Mouse (Mus musculus): ENCODE measurements around the gene Eif3i. TPM values are rescaled to one million over a fixed set of nuclear protein-coding genes. Genes with fewer than 3 reads are reported as not detected.

Eif3i gene
- polyA plus RNA-seq, 1 experiment: 204 TPM

DNA sequence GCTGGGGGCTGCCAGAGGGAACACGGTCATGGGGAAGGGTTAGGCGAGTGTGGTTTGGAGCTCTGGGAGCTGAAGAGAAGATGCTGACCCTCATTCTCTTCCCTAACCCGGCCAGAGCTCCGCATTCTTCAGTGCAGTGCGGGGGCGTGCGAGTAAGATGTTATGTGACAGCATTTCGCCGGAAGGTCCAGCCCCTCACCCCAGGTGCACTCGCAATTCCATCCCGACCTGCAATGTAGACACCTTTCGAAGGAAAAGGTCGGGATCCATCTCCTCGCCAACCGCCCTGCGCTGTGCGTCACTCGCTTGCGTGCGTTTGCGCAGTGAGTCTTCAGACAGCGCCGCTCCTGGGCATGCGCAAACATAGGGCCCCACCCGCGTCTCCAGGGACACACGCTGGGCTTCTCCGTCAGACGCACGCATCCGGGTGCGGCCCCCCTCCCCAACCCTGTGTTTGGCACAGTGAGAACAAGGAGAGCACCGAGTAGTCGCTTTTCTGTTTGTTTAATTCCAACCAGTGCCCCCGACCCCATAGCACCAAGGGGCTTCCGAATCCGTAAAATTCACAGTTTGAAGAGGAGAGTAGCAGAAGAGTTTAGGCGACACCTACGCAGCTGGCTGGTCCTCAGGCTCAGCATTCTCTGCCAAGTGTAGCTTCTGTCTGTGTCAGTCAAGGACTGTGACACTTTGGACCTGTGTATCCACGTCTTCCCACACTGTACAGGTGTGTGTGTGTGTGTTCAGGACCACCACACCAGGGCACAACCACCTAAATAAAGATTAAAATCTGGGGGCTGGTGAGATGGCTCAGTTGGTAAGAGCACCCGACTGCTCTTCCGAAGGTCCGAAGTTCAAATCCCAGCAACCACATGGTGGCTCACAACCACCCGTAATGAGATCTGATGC, 18.6 kb upstream of the Eif3i start, which contains the start of gene Iqcc:
Iqcc (minus strand) TSS at position 314 of the 906 bp plus-strand sequence.
- Histone ChIP-seq H3K4me1 (ENCODE audit: control insufficient read depth, insufficient read depth, low read length) (peaks cover 23% of the 10 kb centered on the region), H3K27me3 (ENCODE audit: control insufficient read depth, insufficient read depth, low read length) (no peaks in the 10 kb centered on the region), H3K27ac (ENCODE audit: control insufficient read depth, insufficient read depth, low read depth, low read length) (peak within 1 kb of the TSS; percentile 93), H3K36me3 (ENCODE audit: control insufficient read depth, insufficient read depth, low read length) (no peaks in the 10 kb centered on the region; the same call in 1 of the 2 replicates), H3K4me3 (ENCODE audit: control insufficient read depth, low read depth, low read length) (peak within 1 kb of the TSS; percentile 92)
- TF ChIP-seq CTCF (IDR thresholded peaks at IDR 0.05; ENCODE audit: control insufficient read depth, insufficient read depth, insufficient replicate concordance, low read depth, low read length) (no peak), POLR2A (IDR thresholded peaks at IDR 0.05; ENCODE audit: control insufficient read depth, low read depth, low read length) (peak; percentile 99)

DNA sequence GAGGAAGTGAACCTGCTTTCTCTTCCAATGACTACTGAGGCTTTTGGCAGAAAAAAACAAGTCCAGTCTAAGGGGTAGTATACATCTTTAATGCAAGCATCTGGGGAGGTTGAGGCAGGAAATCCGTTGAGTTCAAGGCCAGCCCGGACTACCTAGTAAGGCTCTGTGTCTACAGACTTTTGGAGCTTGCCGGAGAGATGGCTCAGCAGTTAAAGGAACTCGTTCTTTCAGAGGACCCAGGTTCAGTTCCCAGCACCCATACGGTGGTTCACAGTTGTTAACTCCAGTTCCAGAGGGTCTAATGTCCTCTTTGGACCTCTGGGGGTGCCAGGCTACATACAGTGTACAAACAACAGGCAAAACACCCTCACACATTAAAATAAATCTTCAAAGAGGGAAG, 17.6 kb upstream of the Eif3i start:
- Histone ChIP-seq H3K27me3 (ENCODE audit: control insufficient read depth, insufficient read depth, low read length) (no peaks in the 10 kb centered on the region), H3K4me3 (ENCODE audit: control insufficient read depth, low read depth, low read length) (peak overlapping the region; percentile 92), H3K36me3 (ENCODE audit: control insufficient read depth, insufficient read depth, low read length) (no peaks in the 10 kb centered on the region; the same call in 1 of the 2 replicates), H3K27ac (ENCODE audit: control insufficient read depth, insufficient read depth, low read depth, low read length) (peak overlapping the region; percentile 93), H3K4me1 (ENCODE audit: control insufficient read depth, insufficient read depth, low read length) (peaks cover 20% of the 10 kb centered on the region)
- TF ChIP-seq CTCF (IDR thresholded peaks at IDR 0.05; ENCODE audit: control insufficient read depth, insufficient read depth, insufficient replicate concordance, low read depth, low read length) (no peak), POLR2A (IDR thresholded peaks at IDR 0.05; ENCODE audit: control insufficient read depth, low read depth, low read length) (no peak)

DNA sequence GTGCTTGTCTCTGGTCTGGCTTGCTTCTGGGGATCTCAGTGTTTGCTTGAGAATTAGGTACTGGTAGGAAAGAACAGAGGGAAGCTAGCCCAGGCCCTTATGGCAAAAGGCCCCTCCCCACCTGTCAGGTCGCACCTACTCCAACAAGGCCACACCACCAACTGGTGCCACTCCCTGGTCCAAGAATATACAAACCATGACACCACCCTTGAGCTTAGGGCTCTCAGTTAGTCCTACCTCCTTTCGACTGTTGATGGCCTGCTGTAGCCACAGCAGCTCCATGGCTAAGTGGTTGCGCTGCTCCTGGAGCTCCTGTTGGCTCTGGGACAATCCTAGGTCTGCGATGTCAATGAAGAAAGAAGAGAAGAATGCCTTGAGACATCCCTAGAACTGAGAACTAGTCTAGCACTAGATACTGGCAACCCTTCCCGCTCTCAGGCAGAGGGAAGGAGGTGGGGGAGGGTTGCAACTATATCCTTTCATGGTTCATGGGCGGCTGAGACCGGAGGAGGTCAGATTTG, 16.7 kb upstream of the Eif3i start:
- Histone ChIP-seq H3K27me3 (ENCODE audit: control insufficient read depth, insufficient read depth, low read length) (no peaks in the 10 kb centered on the region), H3K4me1 (ENCODE audit: control insufficient read depth, insufficient read depth, low read length) (peaks cover 17% of the 10 kb centered on the region), H3K36me3 (ENCODE audit: control insufficient read depth, insufficient read depth, low read length) (no peaks in the 10 kb centered on the region; the same call in 1 of the 2 replicates), H3K4me3 (ENCODE audit: control insufficient read depth, low read depth, low read length) (peak overlapping the region; percentile 92), H3K27ac (ENCODE audit: control insufficient read depth, insufficient read depth, low read depth, low read length) (no peak overlapping the region)
- TF ChIP-seq POLR2A (IDR thresholded peaks at IDR 0.05; ENCODE audit: control insufficient read depth, low read depth, low read length) (no peak), CTCF (IDR thresholded peaks at IDR 0.05; ENCODE audit: control insufficient read depth, insufficient read depth, insufficient replicate concordance, low read depth, low read length) (no peak)

DNA sequence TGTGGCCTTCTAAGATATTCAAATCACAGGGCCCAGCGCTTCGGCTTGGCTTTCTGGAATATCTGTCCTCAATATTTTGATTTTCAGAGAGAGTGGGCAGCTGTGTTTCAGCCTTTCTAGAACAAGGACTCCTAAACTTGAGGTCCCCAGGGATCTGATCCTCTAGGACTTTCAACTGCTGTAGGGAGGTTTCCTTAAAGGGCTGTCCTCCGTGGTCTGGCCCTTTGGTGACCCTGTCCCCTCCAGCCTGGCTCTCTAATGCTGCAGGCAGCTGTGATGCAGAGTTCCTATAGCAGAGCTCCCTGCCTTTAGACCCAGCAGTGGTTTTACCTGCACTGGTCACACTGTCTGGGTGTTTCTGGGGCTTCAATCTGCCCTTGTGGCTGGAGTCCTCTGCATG, 16.2 kb upstream of the Eif3i start:
- Histone ChIP-seq H3K27me3 (ENCODE audit: control insufficient read depth, insufficient read depth, low read length) (no peaks in the 10 kb centered on the region), H3K36me3 (ENCODE audit: control insufficient read depth, insufficient read depth, low read length) (no peaks in the 10 kb centered on the region; the same call in 1 of the 2 replicates), H3K4me1 (ENCODE audit: control insufficient read depth, insufficient read depth, low read length) (peaks cover 17% of the 10 kb centered on the region), H3K4me3 (ENCODE audit: control insufficient read depth, low read depth, low read length) (no peak overlapping the region), H3K27ac (ENCODE audit: control insufficient read depth, insufficient read depth, low read depth, low read length) (no peak overlapping the region)
- TF ChIP-seq POLR2A (IDR thresholded peaks at IDR 0.05; ENCODE audit: control insufficient read depth, low read depth, low read length) (no peak), CTCF (IDR thresholded peaks at IDR 0.05; ENCODE audit: control insufficient read depth, insufficient read depth, insufficient replicate concordance, low read depth, low read length) (no peak)

DNA sequence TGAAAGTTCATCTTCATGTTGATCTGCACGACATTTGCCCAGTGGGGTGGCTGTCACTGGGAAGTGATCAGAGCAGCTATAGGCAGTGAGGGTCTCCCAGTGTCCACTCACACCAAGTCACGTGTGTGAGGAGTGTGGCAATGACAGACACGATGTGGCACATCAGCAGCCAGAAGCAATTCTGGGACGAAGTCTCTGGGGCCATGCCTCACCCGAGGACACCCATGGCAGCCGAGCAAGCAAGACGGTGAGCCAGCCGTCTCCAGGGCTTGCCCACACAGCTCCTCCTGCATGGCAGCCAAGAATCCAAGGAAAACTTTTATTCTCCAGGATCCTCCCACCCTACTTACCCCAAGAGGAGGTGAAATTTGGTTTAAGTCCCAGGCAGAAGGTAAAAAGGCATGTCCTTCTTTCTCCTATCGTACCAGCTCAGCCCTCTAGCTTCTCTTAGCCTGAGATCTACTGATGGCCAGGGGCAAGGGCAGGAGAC, 15.4 kb upstream of the Eif3i start:
- no peak overlapping the region for H3K4me3 ChIP-seq (ENCODE audit: control insufficient read depth, low read depth, low read length)
- TF ChIP-seq POLR2A (IDR thresholded peaks at IDR 0.05; ENCODE audit: control insufficient read depth, low read depth, low read length) (no peak), CTCF (IDR thresholded peaks at IDR 0.05; ENCODE audit: control insufficient read depth, insufficient read depth, insufficient replicate concordance, low read depth, low read length) (no peak)
- H3K36me3 ChIP-seq (ENCODE audit: control insufficient read depth, insufficient read depth, low read length): no peaks in the 10 kb centered on the region; the same call in 1 of the 2 replicates
- H3K27ac ChIP-seq (ENCODE audit: control insufficient read depth, insufficient read depth, low read depth, low read length): no peak overlapping the region
- peaks cover 16% of the 10 kb centered on the region for H3K4me1 ChIP-seq (ENCODE audit: control insufficient read depth, insufficient read depth, low read length)
- H3K27me3 ChIP-seq (ENCODE audit: control insufficient read depth, insufficient read depth, low read length): no peaks in the 10 kb centered on the region

DNA sequence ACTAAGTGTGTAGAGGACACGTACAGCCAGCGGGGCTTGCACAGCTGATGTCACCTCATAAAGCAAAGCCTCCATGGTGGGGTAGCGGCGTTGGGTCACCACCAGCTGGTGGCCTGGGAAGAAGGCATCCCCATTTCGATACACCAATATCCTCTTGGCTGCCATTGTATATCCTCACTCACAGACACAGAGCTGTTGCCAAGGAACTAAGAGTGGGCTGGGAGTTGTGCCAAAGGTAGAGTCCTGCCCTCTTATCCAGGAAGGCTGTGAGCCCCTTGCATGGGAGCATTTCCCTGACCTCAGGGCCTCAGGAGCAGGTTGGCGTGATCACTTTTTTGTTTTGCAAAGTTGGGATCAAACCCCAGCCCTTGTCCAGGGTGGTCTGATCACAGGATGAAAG, 13.6 kb upstream of the Eif3i start, which contains the start of gene Dcdc2b:
Dcdc2b (minus strand) TSS at position 165 of the 400 bp plus-strand sequence.
- peaks cover 12% of the 10 kb centered on the region; the same call in 1 of the 2 replicates for H3K4me1 ChIP-seq (ENCODE audit: control insufficient read depth, insufficient read depth, low read length)
- no peak within 1 kb of the TSS for H3K27ac ChIP-seq (ENCODE audit: control insufficient read depth, insufficient read depth, low read depth, low read length)
- H3K36me3 ChIP-seq (ENCODE audit: control insufficient read depth, insufficient read depth, low read length): no peaks in the 10 kb centered on the region; the same call in 1 of the 2 replicates
- H3K4me3 ChIP-seq (ENCODE audit: control insufficient read depth, low read depth, low read length): no peak within 1 kb of the TSS
- no peak for TF ChIP-seq POLR2A (IDR thresholded peaks at IDR 0.05; ENCODE audit: control insufficient read depth, low read depth, low read length)
- TF ChIP-seq CTCF (IDR thresholded peaks at IDR 0.05; ENCODE audit: control insufficient read depth, insufficient read depth, insufficient replicate concordance, low read depth, low read length): no peak
- H3K27me3 ChIP-seq (ENCODE audit: control insufficient read depth, insufficient read depth, low read length): no peaks in the 10 kb centered on the region

DNA sequence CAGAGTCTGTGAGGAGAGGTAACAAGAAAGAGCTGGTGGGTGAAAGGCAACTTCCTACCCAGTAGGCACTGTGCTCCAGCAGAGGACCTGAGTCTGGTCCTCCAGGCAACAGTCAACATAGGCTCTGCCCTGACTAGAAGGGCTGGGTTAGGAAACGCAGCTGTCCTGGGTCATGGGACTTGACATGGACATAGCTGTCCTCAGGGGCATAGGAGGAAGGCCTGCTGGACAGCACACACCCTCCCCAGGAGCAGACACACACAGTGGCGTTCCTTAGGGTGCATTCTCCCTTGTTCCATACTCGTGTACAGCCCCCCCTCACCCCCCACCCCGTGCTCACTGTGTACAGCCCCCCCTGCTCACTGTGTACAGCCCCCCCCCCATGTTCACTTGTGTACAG, 10.0 kb upstream of the Eif3i start:
- Histone ChIP-seq H3K27ac (ENCODE audit: control insufficient read depth, insufficient read depth, low read depth, low read length) (no peak overlapping the region), H3K27me3 (ENCODE audit: control insufficient read depth, insufficient read depth, low read length) (no peaks in the 10 kb centered on the region), H3K4me3 (ENCODE audit: control insufficient read depth, low read depth, low read length) (no peak overlapping the region), H3K36me3 (ENCODE audit: control insufficient read depth, insufficient read depth, low read length) (no peaks in the 10 kb centered on the region; the same call in 1 of the 2 replicates), H3K4me1 (ENCODE audit: control insufficient read depth, insufficient read depth, low read length) (no peaks in the 10 kb centered on the region)
- no peak for TF ChIP-seq CTCF (IDR thresholded peaks at IDR 0.05; ENCODE audit: control insufficient read depth, insufficient read depth, insufficient replicate concordance, low read depth, low read length)
- TF ChIP-seq POLR2A (IDR thresholded peaks at IDR 0.05; ENCODE audit: control insufficient read depth, low read depth, low read length): no peak; the same call in 1 of the 2 replicates

All from testis, adult 2 months (tissue).